Mouse (Mus musculus): ENCODE measurements around the gene Dctpp1. TPM values are rescaled to one million over a fixed set of nuclear protein-coding genes. Genes with fewer than 3 reads are reported as not detected.

Gene Dctpp1
- polyA plus RNA-seq, 1 experiment from 2014 or later = 252 TPM

DNA sequence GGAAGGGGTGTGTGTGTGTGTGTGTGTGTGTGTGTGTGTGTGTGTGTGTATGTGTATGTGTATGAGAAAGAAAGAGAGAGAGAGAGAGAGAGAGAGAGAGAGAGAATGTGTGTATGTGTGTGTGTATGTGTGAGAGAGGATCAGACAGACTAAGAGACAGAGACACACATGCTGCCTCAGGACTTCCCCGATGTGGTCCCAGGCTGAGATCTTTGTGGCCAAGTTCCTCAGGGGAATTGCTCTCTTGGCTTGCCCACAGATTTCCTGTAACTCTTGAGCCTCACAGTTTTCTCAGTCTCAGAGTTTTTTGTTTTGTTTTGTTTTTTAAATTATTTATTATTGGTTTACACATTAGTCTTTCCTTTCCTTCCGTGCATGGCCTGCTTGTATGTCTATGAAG is 28.8 kb upstream of the Dctpp1 start:
- 71% methylated on average over 2 of the region's 2 CpGs for WGBS
- H3K9me3 ChIP-seq (ENCODE audit: control insufficient read depth, low read length) = peaks cover 15% of the 10 kb centered on the region
- ATAC-seq (ENCODE audit: low FRiP score, low TSS enrichment) = no peak

DNA sequence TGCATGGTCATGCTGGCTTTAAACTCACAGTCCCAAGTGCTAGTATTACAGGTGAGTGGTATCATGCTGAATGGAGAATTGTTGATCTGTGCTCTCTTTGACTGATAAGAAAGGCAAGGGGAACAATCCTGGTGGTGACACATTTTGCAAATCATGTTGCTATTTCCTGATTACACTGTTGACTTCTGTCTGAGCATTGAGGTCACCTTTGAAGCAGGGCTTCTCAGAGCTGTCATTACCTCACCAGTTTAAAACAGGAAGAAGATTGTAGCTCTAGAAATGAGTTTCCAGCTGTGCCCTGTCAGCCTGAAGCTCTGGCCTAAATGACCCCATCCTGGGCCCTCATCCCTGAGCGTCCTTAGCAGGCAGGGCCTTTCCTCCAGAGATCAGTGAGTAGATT is 27.4 kb upstream of the Dctpp1 start:
- no peaks in the 10 kb centered on the region for H3K27me3 ChIP-seq (ENCODE audit: control insufficient read depth, insufficient read depth, low read length)
- no peak overlapping the region for H3K4me2 ChIP-seq (replicated peaks; ENCODE audit: low read depth, low read length)
- ATAC-seq (ENCODE audit: low FRiP score, low TSS enrichment) = no peak
- peaks cover 15% of the 10 kb centered on the region for H3K9me3 ChIP-seq (ENCODE audit: control insufficient read depth, low read length)
- no peaks in the 10 kb centered on the region for H3K36me3 ChIP-seq (ENCODE audit: control insufficient read depth, insufficient read depth, low read length)
- no peak overlapping the region for H3K9ac ChIP-seq (ENCODE audit: low read depth, low read length)
- 65% methylated on average over 1 of the region's 1 CpGs for WGBS
- no peak overlapping the region for H3K4me3 ChIP-seq (ENCODE audit: low read length)
- no peaks in the 10 kb centered on the region for H3K4me1 ChIP-seq (ENCODE audit: control insufficient read depth, insufficient read depth, low read length)
- no peak overlapping the region for H3K27ac ChIP-seq (ENCODE audit: low read depth, low read length)

More for the DNA sequence above, 28.8 kb upstream of the Dctpp1 start:
- Histone ChIP-seq H3K4me3 (ENCODE audit: low read length) (no peak overlapping the region), H3K27me3 (ENCODE audit: control insufficient read depth, insufficient read depth, low read length) (no peaks in the 10 kb centered on the region), H3K36me3 (ENCODE audit: control insufficient read depth, insufficient read depth, low read length) (no peaks in the 10 kb centered on the region), H3K4me1 (ENCODE audit: control insufficient read depth, insufficient read depth, low read length) (no peaks in the 10 kb centered on the region), H3K9ac (ENCODE audit: low read depth, low read length) (no peak overlapping the region), H3K27ac (ENCODE audit: low read depth, low read length) (no peak overlapping the region), H3K4me2 (replicated peaks; ENCODE audit: low read depth, low read length) (no peak overlapping the region)

DNA sequence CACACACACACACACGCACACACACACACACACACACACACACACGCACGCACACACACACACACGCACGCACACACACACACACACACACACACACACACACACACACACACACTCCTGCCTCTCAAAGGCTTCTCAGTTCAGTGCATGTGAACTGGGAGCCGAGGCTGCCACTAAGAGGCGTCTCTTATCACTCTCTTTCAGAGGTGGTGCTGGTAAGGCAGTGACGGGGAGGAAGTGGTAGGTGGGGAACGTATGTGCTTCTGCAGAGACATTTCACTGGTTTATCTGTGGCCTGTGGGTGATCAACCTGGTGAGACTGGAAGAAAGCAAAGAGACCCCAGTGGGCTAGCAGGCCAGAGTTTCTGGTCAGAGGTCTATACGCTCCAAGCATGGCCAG is 24.6 kb upstream of the Dctpp1 start:
- WGBS = 82% methylated on average over 10 of the region's 10 CpGs
- H3K4me1 ChIP-seq (ENCODE audit: control insufficient read depth, insufficient read depth, low read length) = no peaks in the 10 kb centered on the region
- no peak overlapping the region for H3K4me2 ChIP-seq (replicated peaks; ENCODE audit: low read depth, low read length)
- H3K36me3 ChIP-seq (ENCODE audit: control insufficient read depth, insufficient read depth, low read length) = no peaks in the 10 kb centered on the region
- H3K9me3 ChIP-seq (ENCODE audit: control insufficient read depth, low read length) = peaks cover 15% of the 10 kb centered on the region
- H3K4me3 ChIP-seq (ENCODE audit: low read length) = no peak overlapping the region
- H3K27me3 ChIP-seq (ENCODE audit: control insufficient read depth, insufficient read depth, low read length) = no peaks in the 10 kb centered on the region
- H3K9ac ChIP-seq (ENCODE audit: low read depth, low read length) = no peak overlapping the region
- no peak for ATAC-seq (ENCODE audit: low FRiP score, low TSS enrichment)
- H3K27ac ChIP-seq (ENCODE audit: low read depth, low read length) = no peak overlapping the region

DNA sequence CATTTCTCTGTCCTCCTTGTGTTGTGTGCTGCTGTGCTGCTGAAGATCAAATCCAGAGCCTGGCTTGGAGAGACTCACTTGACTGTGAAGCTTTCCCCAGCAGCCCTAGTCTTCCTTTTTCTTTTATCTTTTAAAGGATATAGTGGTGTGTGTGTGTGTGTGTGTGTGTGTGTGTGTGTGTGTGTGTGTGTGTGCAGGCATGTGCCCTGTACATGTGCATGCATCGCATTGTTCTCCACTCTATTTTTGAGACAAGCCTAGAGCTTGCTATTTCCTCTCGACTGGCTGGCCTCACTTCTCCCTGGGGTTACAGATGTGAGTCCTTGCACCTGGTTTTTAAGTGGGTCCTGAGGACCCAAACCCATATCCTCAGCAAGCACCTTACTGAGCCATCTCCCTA is 21.7 kb upstream of the Dctpp1 start:
- ATAC-seq (ENCODE audit: low FRiP score, low TSS enrichment) = no peak
- 88% methylated on average over 2 of the region's 2 CpGs for WGBS

DNA sequence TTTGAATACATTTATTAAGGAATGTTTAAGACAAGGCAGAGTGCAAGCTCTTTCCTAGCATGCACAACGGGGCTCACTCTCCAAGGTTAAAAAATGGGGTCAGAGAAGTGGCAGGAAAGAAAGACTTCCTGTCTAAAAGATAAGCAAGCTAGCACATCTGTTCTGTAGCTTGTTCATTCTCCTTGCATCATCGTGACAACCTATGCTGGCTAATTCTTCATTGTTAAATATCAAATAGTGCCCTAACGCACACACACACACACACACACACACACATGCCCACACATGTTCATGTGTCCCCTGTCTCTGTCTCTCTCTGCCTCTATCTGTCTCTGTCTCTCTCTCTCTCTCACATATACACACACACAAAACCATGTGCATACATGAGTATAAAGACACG is 20.6 kb upstream of the Dctpp1 start:
- H3K36me3 ChIP-seq (ENCODE audit: control insufficient read depth, insufficient read depth, low read length) = no peaks in the 10 kb centered on the region
- H3K9me3 ChIP-seq (ENCODE audit: control insufficient read depth, low read length) = no peaks in the 10 kb centered on the region
- no peak overlapping the region for H3K4me2 ChIP-seq (replicated peaks; ENCODE audit: low read depth, low read length)
- ATAC-seq (ENCODE audit: low FRiP score, low TSS enrichment) = no peak
- no peak overlapping the region for H3K9ac ChIP-seq (ENCODE audit: low read depth, low read length)
- H3K4me1 ChIP-seq (ENCODE audit: control insufficient read depth, insufficient read depth, low read length) = peaks cover 12% of the 10 kb centered on the region; the same call in 1 of the 2 replicates
- no peak overlapping the region for H3K27ac ChIP-seq (ENCODE audit: low read depth, low read length)
- 62% methylated on average over 4 of the region's 4 CpGs for WGBS
- no peaks in the 10 kb centered on the region for H3K27me3 ChIP-seq (ENCODE audit: control insufficient read depth, insufficient read depth, low read length)
- H3K4me3 ChIP-seq (ENCODE audit: low read length) = no peak overlapping the region

More for the DNA sequence above, 21.7 kb upstream of the Dctpp1 start:
- Histone ChIP-seq H3K4me3 (ENCODE audit: low read length) (no peak overlapping the region), H3K27me3 (ENCODE audit: control insufficient read depth, insufficient read depth, low read length) (no peaks in the 10 kb centered on the region), H3K27ac (ENCODE audit: low read depth, low read length) (no peak overlapping the region), H3K36me3 (ENCODE audit: control insufficient read depth, insufficient read depth, low read length) (no peaks in the 10 kb centered on the region), H3K4me1 (ENCODE audit: control insufficient read depth, insufficient read depth, low read length) (0 out of 2 replicates have a peak, but pooled peaks cover 6% of the 10 kb centered on the region), H3K9me3 (ENCODE audit: control insufficient read depth, low read length) (peaks cover 5% of the 10 kb centered on the region; the same call in 1 of the 2 replicates), H3K9ac (ENCODE audit: low read depth, low read length) (no peak overlapping the region), H3K4me2 (replicated peaks; ENCODE audit: low read depth, low read length) (no peak overlapping the region)

DNA sequence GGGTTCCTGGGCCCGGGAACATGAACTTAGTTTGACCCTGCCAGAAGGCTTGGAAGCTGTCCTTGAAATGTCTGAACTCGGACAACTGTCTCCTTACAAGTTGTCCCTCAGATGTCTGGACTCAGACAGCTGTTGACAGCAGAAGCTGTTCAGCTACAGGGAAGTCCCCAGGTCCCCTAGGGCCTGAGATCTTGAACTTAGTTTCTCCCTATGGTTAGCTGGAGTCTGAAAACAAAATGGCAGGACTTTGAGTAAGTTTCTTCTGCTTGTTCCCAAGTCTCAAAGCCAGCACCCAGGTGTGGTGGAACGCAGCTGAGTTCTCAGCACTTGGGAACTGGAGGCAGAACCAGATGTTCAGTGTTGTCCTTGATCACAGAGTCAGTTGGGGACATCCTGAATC is 19.6 kb upstream of the Dctpp1 start:
- 48% methylated on average over 3 of the region's 3 CpGs for WGBS
- no peak overlapping the region for H3K4me2 ChIP-seq (replicated peaks; ENCODE audit: low read depth, low read length)
- no peak overlapping the region for H3K4me3 ChIP-seq (ENCODE audit: low read length)
- H3K4me1 ChIP-seq (ENCODE audit: control insufficient read depth, insufficient read depth, low read length) = peaks cover 12% of the 10 kb centered on the region; the same call in 1 of the 2 replicates
- no peak overlapping the region for H3K9ac ChIP-seq (ENCODE audit: low read depth, low read length)
- H3K9me3 ChIP-seq (ENCODE audit: control insufficient read depth, low read length) = no peaks in the 10 kb centered on the region
- H3K27me3 ChIP-seq (ENCODE audit: control insufficient read depth, insufficient read depth, low read length) = no peaks in the 10 kb centered on the region
- H3K36me3 ChIP-seq (ENCODE audit: control insufficient read depth, insufficient read depth, low read length) = no peaks in the 10 kb centered on the region
- no peak for ATAC-seq (ENCODE audit: low FRiP score, low TSS enrichment)
- H3K27ac ChIP-seq (ENCODE audit: low read depth, low read length) = no peak overlapping the region

DNA sequence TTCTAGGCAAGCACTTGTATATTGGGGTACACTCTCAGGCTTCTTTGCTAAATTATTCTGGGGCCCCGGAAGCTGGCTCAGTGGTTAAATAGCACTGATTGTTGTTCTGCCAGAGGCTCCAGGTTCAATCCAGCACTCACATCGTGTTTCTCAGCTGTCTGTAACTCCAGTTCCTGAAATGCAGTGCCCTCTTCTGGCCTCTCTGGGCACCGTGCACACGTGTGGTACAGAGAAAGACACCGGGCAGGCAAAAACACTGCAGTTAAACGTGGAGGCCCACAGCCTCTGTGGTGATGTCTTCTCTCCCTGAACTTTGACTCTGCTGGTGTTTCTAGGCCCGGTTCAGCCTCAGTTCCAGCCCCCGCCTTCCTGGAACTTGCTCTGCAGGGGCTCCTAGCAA is 17.8 kb upstream of the Dctpp1 start:
- Histone ChIP-seq H3K4me2 (replicated peaks; ENCODE audit: low read depth, low read length) (no peak overlapping the region), H3K4me3 (ENCODE audit: low read length) (no peak overlapping the region), H3K9ac (ENCODE audit: low read depth, low read length) (no peak overlapping the region), H3K4me1 (ENCODE audit: control insufficient read depth, insufficient read depth, low read length) (peaks cover 12% of the 10 kb centered on the region), H3K9me3 (ENCODE audit: control insufficient read depth, low read length) (no peaks in the 10 kb centered on the region), H3K27ac (ENCODE audit: low read depth, low read length) (no peak overlapping the region), H3K36me3 (ENCODE audit: control insufficient read depth, insufficient read depth, low read length) (no peaks in the 10 kb centered on the region), H3K27me3 (ENCODE audit: control insufficient read depth, insufficient read depth, low read length) (no peaks in the 10 kb centered on the region)
- 21% methylated on average over 8 of the region's 8 CpGs for WGBS
- no peak for ATAC-seq (ENCODE audit: low FRiP score, low TSS enrichment)

DNA sequence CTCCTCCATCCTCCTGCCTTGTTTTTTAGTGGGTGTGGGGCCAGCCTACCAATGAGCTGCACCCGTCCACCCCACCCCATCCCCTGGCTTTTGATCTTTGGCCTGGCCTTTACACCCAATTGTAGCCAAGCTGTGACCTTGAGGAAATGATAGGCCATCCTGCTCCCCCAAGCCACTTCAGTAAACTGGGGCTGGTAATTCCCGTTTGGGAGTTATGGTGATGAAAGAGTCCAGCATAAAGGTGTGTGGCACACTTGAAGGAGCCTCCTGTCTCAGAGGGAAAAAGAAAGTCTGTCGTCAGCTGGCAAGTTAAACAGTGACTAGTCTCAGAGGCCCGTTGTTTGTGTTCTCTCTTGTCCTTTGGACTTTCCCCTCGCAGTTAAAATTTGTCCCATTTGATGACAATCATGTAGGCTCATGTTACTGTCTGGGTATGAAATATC is 16.0 kb upstream of the Dctpp1 start:
- Histone ChIP-seq H3K36me3 (ENCODE audit: control insufficient read depth, insufficient read depth, low read length) (peaks cover 4% of the 10 kb centered on the region; the same call in 1 of the 2 replicates), H3K27ac (ENCODE audit: low read depth, low read length) (peak overlapping the region; percentile 52), H3K9me3 (ENCODE audit: control insufficient read depth, low read length) (no peaks in the 10 kb centered on the region), H3K4me2 (replicated peaks; ENCODE audit: low read depth, low read length) (no peak overlapping the region; the same call in 1 of the 2 replicates), H3K4me1 (ENCODE audit: control insufficient read depth, insufficient read depth, low read length) (peaks cover 24% of the 10 kb centered on the region), H3K9ac (ENCODE audit: low read depth, low read length) (no peak overlapping the region), H3K4me3 (ENCODE audit: low read length) (no peak overlapping the region), H3K27me3 (ENCODE audit: control insufficient read depth, insufficient read depth, low read length) (no peaks in the 10 kb centered on the region)
- no peak for ATAC-seq (ENCODE audit: low FRiP score, low TSS enrichment)
- WGBS = 24% methylated on average over 5 of the region's 5 CpGs

DNA sequence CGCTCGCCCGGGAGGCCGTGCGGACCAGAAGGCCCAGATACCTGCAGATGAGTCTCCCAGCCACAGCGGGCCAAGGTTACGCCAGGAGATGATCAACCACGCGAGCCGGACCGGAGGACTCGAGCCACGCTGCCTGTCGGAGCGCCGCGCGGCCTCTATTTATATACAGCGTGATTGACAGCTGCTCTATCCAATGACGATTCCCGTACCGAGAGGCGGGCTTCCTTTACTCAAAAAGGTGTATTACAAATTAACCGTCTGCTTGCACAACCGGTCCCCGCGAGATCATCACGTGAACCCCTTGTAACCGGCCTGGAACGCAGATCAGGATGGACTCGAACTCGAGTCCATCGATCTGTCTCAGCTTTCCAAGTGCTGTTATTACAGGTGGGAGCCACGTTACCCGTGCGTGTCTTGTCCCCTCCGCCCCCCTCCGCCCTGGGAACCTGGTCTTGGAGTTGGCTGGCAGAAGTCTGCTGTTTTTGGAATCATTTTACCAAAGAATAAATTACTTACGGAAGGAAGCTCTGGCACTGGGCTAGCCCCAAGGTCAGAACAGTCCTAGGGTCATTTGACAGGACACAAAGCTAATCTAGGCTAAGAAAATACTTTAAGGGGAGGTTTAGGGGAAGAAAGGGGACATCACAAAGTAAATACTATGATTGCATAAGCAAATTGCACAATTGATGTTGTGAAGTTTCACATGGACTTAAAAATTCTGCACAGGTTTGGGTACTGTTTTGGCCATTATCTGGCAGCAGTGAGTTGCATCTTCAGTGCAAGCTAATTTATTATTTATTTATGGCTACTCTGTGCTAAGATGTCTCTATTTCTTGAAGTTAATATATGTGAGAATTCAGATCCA is 13.6 kb upstream of the Dctpp1 start, which contains the start of gene Sephs2:
Gene Sephs2 (minus strand): TSS at position 131 of the 865 bp plus-strand sequence.
- peak; percentile 89 for ATAC-seq (ENCODE audit: low FRiP score, low TSS enrichment)
- peaks cover 11% of the 10 kb centered on the region for H3K36me3 ChIP-seq (ENCODE audit: control insufficient read depth, insufficient read depth, low read length)
- H3K4me3 ChIP-seq (ENCODE audit: low read length) = peak within 1 kb of the TSS; percentile 92
- H3K4me1 ChIP-seq (ENCODE audit: control insufficient read depth, insufficient read depth, low read length) = peaks cover 24% of the 10 kb centered on the region
- peak within 1 kb of the TSS; percentile 93 for H3K27ac ChIP-seq (ENCODE audit: low read depth, low read length)
- 2% methylated on average over 39 of the region's 39 CpGs for WGBS
- H3K27me3 ChIP-seq (ENCODE audit: control insufficient read depth, insufficient read depth, low read length) = no peaks in the 10 kb centered on the region
- H3K4me2 ChIP-seq (replicated peaks; ENCODE audit: low read depth, low read length) = peak within 1 kb of the TSS; percentile 90
- no peaks in the 10 kb centered on the region for H3K9me3 ChIP-seq (ENCODE audit: control insufficient read depth, low read length)
- H3K9ac ChIP-seq (ENCODE audit: low read depth, low read length) = peak within 1 kb of the TSS; percentile 95
